Mouse (Mus musculus) limb, embryonic 14.5 days (tissue): ENCODE results near the gene 4930518I15Rik. TPM values are rescaled to one million over a fixed set of nuclear protein-coding genes. Genes with fewer than 3 reads are reported as not detected.

Experiments used
- ATAC-seq: fragments of 200-750 bp; cut with Nextera tagmentation; 2 replicates; pipeline ENCODE4 v1.8.0; 2017; ENCODE audit warnings: low read depth, moderate number of reproducible peaks, moderate TSS enrichment; ENCODE audit not compliant: low FRiP score
- DNase-seq: peaks from one replicate; pipeline ENCODE4 v3.0.0-alpha.2; 2015; ENCODE audit warnings: low spot score
- H3K27ac ChIP-seq: fragments of 300-500 bp; sonication (generic); replicated peaks from 2 replicates; pipeline ENCODE4 v1.5.1; 2014; ENCODE audit warnings: low read depth, mild to moderate bottlenecking, low read length, moderate library complexity, mixed read lengths
- H3K27me3 ChIP-seq: fragments of 300-500 bp; sonication (generic); 2 replicates; pipeline ENCODE4 v1.6.1; 2014; ENCODE audit warnings: low read length, mixed read lengths; ENCODE audit not compliant: control insufficient read depth, insufficient read depth
- H3K36me3 ChIP-seq: fragments of 300-500 bp; sonication (generic); 2 replicates; pipeline ENCODE4 v1.6.1; 2014; ENCODE audit warnings: mild to moderate bottlenecking, low read length, moderate library complexity, mixed read lengths; ENCODE audit not compliant: control insufficient read depth, insufficient read depth
- H3K4me1 ChIP-seq: fragments of 300-500 bp; sonication (generic); 2 replicates; pipeline ENCODE4 v1.6.1; 2014; ENCODE audit warnings: antibody characterized with exemption, low read length, mixed read lengths; ENCODE audit not compliant: control insufficient read depth, insufficient read depth
- H3K4me2 ChIP-seq: fragments of 300-500 bp; sonication (generic); replicated peaks from 2 replicates; pipeline ENCODE4 v1.6.1; 2014; ENCODE audit warnings: low read depth, mild to moderate bottlenecking, low read length, moderate library complexity; ENCODE audit not compliant: severe bottlenecking
- H3K4me3 ChIP-seq: fragments of 300-500 bp; sonication (generic); replicated peaks from 2 replicates; pipeline ENCODE4 v1.5.1; 2014; ENCODE audit warnings: low read length
- H3K9ac ChIP-seq: fragments of 300-500 bp; sonication (generic); 2 replicates; pipeline ENCODE4 v1.6.1; 2014; ENCODE audit warnings: mild to moderate bottlenecking, low read depth, low read length, moderate library complexity; ENCODE audit not compliant: severe bottlenecking
- H3K9me3 ChIP-seq: fragments of 300-500 bp; sonication (generic); 2 replicates; pipeline ENCODE4 v1.6.1; 2016; ENCODE audit warnings: low read length; ENCODE audit not compliant: control insufficient read depth
- POLR2A ChIP-seq: fragments of 200-500 bp; IDR thresholded peaks from 2 replicates; pipeline ENCODE4 v1.8.0; 2012; ENCODE audit warnings: inconsistent platforms, mild to moderate bottlenecking, moderate library complexity, borderline replicate concordance; ENCODE audit not compliant: insufficient read depth, insufficient read length; ENCODE audit errors: extremely low read depth
- WGBS: fragments of 180-500 bp; shearing (Covaris S2); extraction: QIAGEN DNeasy Blood & Tissue Kit; methylation state at CpG from one replicate; pipeline ENCODE4 v1.1.7; 2014; 5-methylcytosine and 5-hydroxymethylcytosine counted together
- polyA plus RNA-seq, 2 experiments: library from polyadenylated mRNA; depleted of rRNA in 1 of 2; stranded (reverse) in 1 of 2; unstranded in 1 of 2; fragments of >200 nt; fragmentation: Nextera tagmentation in 1 of 2; extraction: Ambion mirVana in 1 of 2; gene quantifications; 2 replicates each; pipeline versions ENCODE4 v1.2.1 to v1.2.3; 2012 to 2014

Gene 4930518I15Rik
- polyA plus RNA-seq, 2 experiments: 3.2 to 5.2 TPM

- no peak overlapping the region for H3K27ac ChIP-seq
- ATAC-seq: no peak
- WGBS: 51% methylated on average over 9 of the region's 9 CpGs
- DNase-seq: no peak
- no peak overlapping the region for H3K4me2 ChIP-seq
- no peak overlapping the region for H3K4me3 ChIP-seq
- H3K36me3 ChIP-seq: peaks cover 27% of the 10 kb centered on the region
- TF ChIP-seq POLR2A: no peak
- no peaks in the 10 kb centered on the region for H3K4me1 ChIP-seq
- H3K9me3 ChIP-seq: no peaks in the 10 kb centered on the region
- no peaks in the 10 kb centered on the region for H3K27me3 ChIP-seq
- no peak overlapping the region for H3K9ac ChIP-seq
Observed at GRCm38 (mm10) chr2:156877726-156878125, 20.0 kb upstream of the 4930518I15Rik start.

- Histone ChIP-seq H3K4me2 (no peak overlapping the region), H3K4me3 (no peak overlapping the region), H3K9ac (no peak overlapping the region), H3K9me3 (no peaks in the 10 kb centered on the region), H3K27ac (no peak overlapping the region), H3K27me3 (no peaks in the 10 kb centered on the region), H3K4me1 (no peaks in the 10 kb centered on the region), H3K36me3 (peaks cover 49% of the 10 kb centered on the region)
- 91% methylated on average over 4 of the region's 4 CpGs for WGBS
- DNase-seq (no peak), ATAC-seq (no peak)
- TF ChIP-seq POLR2A: no peak
Observed at GRCm38 (mm10) chr2:156874760-156875510, 17.2 kb upstream of the 4930518I15Rik start.

GRCm38 (mm10) chr2:156874047-156874759 lies 16.5 kb upstream of the 4930518I15Rik start:
- Histone ChIP-seq H3K9ac (no peak overlapping the region), H3K36me3 (peaks cover 55% of the 10 kb centered on the region), H3K4me2 (no peak overlapping the region), H3K4me1 (no peaks in the 10 kb centered on the region), H3K27ac (no peak overlapping the region), H3K27me3 (no peaks in the 10 kb centered on the region), H3K9me3 (no peaks in the 10 kb centered on the region), H3K4me3 (no peak overlapping the region)
- DNase-seq (no peak), ATAC-seq (no peak)
- no peak for TF ChIP-seq POLR2A
- 94% methylated on average over 8 of the region's 8 CpGs for whole genome bisulfite sequencing

GRCm38 (mm10) chr2:156873629-156874028 lies 15.9 kb upstream of the 4930518I15Rik start:
- H3K9me3 ChIP-seq: no peaks in the 10 kb centered on the region
- ATAC-seq: 0 out of 2 replicates have a peak, but pooled peaks have one; percentile 57
- H3K4me3 ChIP-seq: no peak overlapping the region
- no peak overlapping the region for H3K27ac ChIP-seq
- no peak overlapping the region for H3K4me2 ChIP-seq
- no peaks in the 10 kb centered on the region for H3K4me1 ChIP-seq
- peaks cover 61% of the 10 kb centered on the region for H3K36me3 ChIP-seq
- WGBS: 30% methylated on average over 5 of the region's 5 CpGs
- peak; percentile 53 for DNase-seq
- no peak for TF ChIP-seq POLR2A
- H3K9ac ChIP-seq: no peak overlapping the region
- H3K27me3 ChIP-seq: no peaks in the 10 kb centered on the region

GRCm38 (mm10) chr2:156870519-156870918 lies 12.8 kb upstream of the 4930518I15Rik start:
- H3K4me3 ChIP-seq: no peak overlapping the region
- peaks cover 87% of the 10 kb centered on the region for H3K36me3 ChIP-seq
- no peak overlapping the region for H3K4me2 ChIP-seq
- no peaks in the 10 kb centered on the region for H3K4me1 ChIP-seq
- no peak overlapping the region for H3K9ac ChIP-seq
- no peak overlapping the region for H3K27ac ChIP-seq
- WGBS: 50% methylated on average over 6 of the region's 6 CpGs
- ATAC-seq: no peak
- no peaks in the 10 kb centered on the region for H3K27me3 ChIP-seq
- H3K9me3 ChIP-seq: no peaks in the 10 kb centered on the region
- TF ChIP-seq POLR2A: no peak
- DNase-seq: peak; percentile 32
